Mouse (Mus musculus) testis, postnatal 14 days (tissue): ENCODE measurements around the gene Pqlc2.

ENCODE experiments used
- DNase-seq: peaks from one replicate; pipeline ENCODE4 v3.0.0; 2021; ENCODE audit warnings: low spot score

Gene Pqlc2

DNA sequence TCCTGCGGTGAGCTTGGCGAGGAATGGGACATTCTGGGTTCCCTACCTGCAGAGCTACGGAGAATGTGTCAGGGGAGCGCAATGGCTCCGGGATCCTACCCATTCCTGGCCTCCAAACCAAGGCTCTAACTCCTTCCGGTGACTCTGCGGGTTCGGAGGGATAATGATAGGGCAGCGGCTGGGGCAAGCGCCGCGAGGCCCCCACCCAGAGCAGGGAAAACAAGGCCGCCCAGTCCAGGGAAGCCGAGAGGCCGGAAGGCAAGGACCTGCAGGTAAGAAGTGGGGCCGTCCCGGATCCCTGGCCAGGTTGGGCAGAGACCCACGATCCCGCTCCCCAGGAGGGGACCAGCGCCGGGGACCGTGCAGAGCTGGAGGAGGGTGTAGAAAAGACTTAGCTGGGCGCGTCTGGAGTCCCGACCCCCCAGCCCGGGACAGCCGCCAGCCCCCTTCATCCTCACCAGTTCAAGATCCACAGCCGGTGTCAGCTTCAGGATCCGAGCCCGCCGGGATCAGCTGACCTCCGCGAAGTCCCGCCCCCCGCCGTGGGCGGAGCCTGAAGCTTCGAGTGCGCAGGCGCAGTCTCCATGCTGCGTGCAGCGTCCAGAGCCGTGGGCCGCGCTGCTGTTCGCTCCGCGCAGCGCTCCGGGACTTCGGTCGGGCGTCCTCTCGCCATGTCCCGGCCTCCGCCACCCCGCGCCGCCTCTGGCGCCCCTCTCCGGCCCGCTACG is at the start of gene Pqlc2, which contains the start of gene Akr7a5:
Gene Pqlc2, minus strand, starts transcription at position 538 of the 728 bp plus-strand sequence.
Gene Akr7a5, plus strand, starts transcription at position 574 of the 728 bp plus-strand sequence.
- peak; percentile 95 for DNase-seq

DNA sequence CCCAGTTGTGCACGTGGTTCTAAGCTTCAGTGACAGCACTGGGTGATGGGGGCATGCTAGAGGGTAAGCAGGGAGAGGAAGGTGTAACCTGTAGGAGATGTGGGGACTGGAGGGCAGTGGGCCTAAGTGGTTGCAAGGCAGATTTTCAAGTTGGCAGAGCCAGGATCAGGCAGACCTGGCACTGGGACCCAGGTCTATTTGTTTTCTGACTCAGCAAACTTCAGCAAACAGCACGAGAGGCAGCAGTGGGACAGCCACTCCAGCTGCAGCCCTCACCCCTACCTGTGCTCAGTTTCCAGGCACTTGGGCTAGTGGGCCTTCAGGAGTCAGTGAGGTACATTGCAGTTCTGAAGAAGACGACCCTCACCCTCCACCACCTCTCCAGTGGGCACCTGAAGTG is 46.7 kb upstream of the Pqlc2 start:
- DNase-seq, result no peak

DNA sequence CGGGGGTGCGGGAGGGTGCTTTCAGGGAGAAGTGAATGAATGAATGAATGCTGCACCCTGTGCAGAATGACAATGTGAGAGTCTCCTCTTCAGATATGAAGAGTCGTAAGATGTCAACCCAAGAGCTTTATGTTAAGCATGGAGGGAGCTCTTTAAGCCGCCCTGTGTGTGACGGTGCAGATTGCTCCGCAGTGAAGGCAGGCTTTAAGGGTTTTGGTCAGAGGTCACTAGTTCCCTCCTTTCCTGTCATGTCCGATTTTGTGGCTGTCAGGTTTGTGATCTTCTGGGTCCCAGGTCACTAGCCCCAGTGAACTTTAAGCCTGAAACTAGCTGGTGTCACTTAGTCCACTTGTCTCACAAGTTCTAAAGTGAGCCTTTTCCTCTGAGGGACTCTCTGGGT is 42.3 kb upstream of the Pqlc2 start:
- DNase-seq, result no peak

DNA sequence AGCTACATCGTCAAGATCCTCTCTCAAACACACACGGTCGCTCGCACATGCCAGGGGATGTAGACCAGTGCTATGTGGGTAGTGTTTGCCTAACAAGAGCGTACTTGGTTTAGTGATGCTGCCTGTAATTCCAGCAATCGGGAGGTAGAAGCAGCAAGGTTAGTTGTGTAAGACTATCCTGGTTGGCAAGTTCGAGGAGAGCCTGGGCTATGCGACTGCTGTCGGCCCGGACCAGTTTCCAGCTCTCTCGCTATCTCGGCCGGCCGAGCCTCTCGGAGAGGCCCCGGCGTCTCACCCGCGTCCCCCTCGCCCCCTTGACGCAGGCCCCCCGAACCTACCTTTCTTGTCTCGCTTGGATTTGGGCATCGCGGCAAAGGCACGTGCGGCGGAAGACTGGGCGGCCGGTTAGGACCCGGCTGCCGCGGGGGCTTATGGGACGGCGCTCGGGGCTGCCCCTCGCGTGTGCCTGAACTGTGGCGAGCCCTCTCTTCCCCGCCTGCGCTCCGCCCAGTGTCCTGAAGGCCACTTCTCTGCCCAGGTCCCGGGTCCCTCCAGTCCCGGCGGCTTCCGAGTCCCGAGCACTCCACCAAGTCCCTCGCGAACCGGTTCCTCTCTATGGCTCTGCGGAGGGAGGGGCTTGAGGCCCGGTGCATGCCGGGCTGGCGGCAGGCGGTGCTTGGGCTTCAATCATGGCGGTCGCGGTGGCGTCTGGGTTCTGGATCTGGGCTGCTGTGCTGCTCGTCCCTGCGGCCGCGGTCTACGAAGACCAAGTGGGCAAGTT is 41.6 kb upstream of the Pqlc2 start, which contains the start of the genes Mrto4, Emc1 and Ubr4:
Gene Mrto4, minus strand, starts transcription at position 646 of the 781 bp plus-strand sequence.
Gene Emc1, plus strand, starts transcription at position 657 of the 781 bp plus-strand sequence.
Gene Ubr4, plus strand, starts transcription at position 679 of the 781 bp plus-strand sequence.
- peak; percentile 87 for DNase-seq

DNA sequence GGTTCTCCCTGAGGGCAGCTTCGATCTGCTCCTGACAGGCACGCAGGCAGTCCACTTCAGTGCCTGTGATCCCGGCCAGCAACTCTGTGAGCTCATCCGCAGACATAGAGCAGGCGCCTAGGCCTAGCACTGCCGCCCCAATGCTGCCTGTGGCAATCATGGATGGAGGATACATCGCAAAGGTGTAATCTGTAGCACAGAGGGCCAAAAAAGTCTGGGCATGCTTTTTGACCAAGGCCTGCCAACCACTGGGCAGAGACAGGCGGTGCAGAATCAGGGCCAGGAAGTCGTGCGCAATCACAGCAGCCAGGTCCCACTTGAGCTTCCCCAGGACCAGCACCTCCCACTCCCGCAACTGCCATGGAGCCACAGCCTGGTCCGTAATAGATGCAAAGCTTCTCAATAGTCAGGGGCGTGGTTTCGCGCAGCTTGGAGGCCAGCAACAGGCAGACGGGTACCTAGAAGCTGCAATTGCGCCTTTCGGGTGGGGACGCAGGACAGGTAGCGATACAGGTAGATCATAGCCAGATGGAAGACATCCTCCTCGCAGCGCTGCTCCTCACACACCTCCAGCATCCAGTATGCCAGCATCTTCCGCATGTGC is 35.0 kb upstream of the Pqlc2 start:
- no peak for DNase-seq

DNA sequence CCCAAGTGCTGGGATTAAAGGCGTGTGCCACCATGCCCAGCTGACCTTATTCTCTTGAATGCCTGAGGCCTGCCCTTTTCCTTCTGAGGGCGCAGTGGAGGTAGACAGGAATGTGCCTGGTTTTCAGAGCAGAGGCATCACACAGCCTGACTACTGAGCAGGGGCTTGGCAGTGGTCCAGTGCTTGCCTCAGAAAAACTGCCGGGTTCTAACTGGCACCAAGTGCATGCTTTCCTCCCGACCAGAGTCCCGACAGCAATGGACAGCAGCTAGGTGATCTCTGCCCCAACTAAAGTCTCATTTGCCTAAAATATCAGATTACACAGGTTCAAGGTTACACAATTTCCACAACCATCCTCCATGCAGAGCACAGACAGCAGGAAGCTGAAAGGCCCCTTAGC is 33.2 kb upstream of the Pqlc2 start:
- DNase-seq, result no peak

DNA sequence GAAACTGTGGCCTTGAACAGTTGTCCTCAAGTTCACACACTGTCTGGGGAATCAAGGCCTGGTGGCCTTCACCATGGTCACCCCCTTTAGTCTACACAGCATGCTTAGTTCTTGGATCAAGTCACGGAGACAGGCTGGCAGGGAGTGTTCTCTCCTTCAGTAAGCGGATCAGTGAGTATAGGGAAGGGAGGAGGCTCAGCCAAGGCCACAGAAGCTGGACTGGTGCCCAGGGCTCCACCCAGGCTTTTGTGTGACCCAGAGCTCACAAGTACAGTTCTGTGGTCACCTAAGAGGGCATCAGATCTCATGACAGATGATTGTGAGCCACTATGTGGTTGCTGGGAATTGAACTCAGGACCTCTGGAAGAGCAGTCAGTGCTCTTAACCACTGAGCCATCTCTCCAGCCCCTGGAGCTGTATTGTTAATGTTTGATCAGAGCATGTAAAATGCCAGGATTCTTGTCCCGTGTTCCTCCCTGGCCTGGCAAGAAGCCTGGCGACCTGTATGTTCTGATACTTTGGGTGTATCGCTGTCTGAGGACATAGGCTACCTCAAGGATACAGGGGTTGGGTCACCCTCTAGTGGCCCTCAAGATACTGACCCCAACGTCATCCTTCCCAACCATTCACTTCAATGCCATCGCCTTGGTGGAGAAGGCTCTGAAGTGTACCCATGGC is 31.2 kb upstream of the Pqlc2 start:
- DNase-seq, result peak; percentile 73

DNA sequence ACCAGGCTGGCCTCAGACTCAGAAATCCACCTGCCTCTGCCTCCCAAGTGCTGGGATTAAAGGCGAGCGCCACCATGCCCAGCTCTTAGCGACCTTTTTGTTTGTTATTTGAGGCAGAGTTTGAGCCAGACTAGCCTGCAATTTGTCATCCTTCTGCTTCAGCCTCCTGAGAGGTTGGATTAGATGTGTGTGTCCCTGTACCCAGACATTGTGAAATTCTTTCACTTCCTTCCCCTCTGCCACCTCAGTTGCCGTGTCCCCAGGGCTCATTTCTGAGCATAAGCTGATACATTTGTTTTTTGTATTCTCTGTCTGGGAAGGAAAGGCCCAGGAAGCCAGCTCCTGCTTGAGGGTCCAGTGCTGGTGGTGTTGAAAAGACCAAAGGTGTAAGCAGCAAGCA is 30.3 kb upstream of the Pqlc2 start:
- no peak for DNase-seq

DNA sequence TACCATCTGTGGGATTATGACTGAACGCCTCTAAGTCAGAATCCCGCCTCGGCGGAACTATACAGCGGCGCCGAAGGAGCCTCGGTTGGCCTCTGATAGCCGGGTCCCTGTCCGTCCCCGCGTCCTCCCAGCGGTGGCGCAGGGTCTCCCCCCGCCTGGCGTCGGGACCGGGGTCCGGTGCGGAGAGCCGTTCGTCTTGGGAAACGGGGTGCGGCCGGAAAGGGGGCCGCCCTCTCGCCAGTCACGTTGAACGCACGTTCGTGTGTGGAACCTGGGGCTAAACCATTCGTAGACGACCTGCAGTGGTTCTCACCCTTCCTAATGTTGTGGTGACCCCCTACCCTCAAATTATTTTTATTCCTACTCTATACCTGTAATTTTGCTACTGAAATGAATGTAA is 27.6 kb upstream of the Pqlc2 start:
- no peak for DNase-seq

DNA sequence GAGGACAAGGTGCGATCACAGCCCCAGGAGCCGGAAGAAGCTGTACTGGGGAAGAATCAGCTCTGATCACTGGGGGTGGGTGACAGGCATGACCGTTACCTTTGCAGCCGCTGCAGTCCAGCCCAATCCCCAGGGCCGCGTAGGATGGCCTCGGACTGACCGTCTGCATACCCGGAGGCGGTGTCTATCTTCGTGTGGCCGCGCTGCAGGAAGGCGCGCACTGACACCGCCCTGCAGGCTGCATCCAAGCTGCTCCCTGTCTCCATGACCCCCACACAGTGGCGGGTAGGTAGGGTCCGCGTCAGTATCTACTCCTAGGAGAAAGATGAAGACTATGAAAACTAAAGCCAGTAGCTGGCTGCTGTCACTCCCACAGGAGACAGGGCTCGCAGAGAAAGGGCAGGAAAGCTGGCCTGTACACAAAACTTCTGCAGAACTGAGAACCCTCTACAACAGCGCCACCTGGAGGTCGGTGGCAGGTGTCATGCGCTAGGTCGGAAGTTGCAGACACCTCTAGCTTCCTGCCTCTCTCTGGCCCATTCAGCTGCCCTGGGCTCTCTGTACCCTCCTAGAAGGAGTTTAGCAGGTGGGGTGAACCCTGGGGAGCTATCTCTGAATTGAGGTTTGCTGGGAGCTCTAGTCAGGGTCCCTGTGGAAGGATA is 26.4 kb upstream of the Pqlc2 start:
- peak; percentile 82 for DNase-seq

DNA sequence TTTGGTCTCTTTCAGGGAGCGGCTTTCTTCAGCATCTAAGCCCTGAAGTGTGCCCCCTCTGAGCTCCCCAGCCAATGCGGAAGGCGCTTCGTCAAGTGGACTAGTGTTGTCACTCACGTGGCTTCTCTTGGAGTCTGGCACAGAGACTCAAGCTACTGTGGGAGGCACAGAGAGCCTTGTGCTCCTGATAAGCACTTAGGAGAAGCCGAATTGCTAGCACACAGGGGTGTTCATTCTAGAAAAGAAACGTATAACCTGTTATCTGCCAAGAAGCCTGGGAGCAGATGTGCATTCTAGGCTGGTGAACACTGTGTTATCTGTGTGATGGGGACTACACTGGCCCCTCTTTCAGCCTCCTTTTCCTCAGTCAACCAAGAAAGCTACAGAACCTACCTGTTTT is 25.0 kb upstream of the Pqlc2 start:
- peak; percentile 57 for DNase-seq

DNA sequence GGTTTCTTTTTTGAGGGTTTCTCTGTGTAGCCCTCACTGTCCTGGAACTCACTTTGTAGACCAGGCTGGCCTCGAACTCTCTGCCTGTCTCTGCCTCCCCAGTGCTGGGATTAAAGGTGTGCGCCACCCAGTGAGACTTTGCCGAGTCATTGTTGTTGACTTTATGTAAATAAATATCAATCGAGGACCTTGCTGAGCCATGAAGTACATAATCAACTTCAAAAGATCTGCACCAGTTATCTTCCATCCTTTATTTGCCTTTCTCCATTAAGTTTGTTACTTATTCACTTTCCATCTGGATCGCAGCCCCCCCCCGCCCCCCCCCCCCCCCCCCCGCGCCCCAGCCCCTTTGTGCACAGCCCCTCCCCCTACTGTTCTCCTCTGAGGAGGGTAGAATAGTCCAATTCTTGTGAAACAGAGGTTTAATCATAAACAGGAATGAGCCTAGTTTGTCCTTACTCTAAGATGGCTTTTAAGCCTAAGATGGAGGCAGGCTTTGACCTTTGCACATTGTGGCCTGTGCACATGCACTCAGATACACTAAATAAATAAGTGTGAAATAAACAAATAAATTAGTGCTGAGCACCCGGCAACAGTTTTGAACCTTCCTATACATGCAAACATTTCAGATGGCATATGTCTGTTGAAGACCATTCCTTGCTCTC is 24.3 kb upstream of the Pqlc2 start:
- no peak for DNase-seq

DNA sequence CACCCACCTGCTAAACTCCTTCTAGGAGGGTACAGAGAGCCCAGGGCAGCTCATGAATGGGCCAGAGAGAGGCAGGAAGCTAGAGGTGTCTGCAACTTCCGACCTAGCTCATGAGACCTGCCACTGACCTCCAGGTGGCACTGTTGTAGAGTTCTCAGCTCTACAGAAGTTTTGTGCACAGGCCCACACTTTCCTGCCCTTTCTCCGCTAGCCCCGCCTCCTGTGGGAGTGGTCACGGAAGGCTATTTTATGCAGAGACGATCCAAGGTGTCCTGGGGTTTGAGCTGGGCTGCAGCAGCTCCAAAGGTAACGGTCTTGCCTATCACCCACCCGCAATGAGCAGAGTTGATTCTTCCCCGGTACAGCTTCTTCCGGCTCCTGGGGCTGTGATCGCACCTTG is 20.1 kb upstream of the Pqlc2 start:
- DNase-seq, result peak; percentile 79

DNA sequence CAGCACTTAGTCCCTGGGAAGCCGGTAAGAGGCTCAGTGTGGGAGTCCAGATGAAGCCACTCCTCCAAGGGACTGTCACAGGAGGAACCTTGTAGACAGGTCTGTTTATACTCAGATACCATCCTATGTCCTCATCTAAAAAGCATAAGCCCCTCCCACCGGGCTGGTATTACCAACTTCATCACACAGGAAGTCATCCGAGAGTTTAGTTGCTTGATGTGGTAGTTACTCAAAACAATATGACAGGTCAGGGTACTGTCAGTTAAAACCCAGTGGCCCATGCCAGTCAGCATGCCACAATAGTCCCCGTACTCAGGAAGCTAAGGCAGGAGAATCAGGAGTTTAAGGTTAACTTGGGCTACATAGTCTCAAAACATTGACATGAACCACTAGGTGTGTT is 9.2 kb upstream of the Pqlc2 start:
- DNase-seq, result no peak

DNA sequence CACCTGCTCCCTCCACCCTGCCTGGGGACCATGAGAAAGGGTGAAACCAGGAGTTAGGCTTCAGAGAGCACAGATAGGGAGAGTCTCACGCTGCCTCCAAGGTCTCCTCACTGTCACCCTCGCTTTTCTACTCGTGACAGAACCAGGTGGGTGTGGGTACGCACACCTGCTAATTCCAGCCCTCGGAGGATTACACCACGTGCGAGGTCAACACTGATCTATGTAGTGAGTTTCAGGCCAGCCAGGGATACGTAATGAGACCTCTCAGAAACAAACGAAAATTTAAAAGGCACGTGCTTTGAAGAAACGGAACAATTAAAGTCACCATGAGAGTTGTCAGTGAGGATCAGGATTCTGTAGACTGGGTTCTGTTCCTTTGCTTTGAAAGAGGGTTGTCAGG is 7.9 kb upstream of the Pqlc2 start:
- DNase-seq, result no peak

DNA sequence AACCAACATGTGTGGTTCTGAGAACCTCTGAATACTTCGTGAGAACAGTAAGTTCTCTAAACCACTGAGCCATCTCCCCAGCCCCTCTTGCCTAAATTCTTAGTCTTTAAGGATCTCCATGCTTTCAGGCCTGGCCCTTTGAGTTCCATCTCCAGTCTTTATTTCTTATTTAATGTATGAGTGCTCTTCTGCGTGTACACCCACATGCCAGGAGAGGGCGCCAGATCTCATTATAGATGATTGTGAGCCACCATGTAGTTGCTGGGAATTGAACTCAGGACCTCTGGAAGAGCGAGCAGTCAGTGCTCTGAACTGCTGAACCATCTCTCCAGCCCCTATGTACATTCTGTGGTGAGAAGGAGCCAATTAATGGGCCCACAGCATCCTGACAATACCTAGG is 2.1 kb upstream of the Pqlc2 start:
- DNase-seq, result no peak

DNA sequence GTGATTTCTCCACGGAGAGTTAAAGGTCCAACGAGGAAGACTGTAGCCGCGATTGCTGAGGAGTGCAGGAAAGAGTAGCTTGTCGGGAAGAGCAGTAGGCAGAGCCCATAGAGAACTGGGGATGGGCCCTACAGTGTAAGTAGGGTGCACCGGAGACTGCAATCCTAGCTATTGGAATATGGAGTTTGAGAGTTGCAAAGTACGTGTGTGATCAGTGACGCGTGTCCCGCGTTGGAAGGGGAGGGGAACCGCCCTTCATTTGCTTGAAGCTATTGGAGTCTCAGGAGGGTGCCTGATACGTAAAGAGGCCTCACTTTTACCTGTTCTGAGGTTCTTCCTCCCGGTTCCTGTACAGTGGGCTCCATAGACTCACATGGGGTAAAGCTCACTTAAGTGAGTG is 1.2 kb upstream of the Pqlc2 start:
- DNase-seq, result no peak

DNA sequence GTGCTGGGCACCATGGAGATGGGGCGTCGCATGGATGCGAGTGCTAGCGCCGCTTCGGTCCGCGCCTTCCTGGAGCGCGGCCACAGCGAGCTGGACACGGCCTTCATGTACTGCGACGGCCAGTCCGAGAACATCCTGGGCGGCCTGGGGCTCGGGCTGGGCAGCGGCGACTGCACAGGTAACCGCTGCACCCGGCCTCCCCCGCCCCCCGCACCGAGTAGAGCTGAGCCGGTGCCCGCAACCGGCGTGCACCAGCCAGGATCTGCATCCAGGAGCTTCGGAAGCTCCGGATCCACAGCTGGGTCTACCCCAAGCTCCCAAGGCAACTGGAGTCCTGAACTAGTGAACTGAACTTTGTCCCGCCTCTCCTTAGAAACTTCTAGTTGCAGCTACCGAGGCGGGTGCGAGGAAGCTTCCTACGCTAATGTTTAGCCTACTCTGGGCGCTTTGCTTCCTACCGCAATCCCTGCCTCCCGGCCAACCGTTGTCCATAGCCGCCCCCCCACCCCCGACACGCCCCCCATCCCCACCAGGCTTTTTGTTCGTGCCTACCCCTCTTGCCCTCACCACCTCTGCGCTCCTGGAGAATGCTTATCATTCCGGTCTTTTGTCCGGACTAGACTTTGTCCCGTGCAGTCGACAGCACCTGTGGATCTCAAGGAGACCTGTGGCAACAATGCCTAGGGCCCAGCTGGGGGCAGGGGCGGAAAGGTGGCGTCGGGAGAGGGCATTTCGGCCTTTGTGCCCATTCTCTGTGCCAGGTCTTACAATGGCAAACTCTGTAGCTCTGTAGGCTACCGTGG is 592 bp upstream of the Pqlc2 start:
- no peak for DNase-seq

DNA sequence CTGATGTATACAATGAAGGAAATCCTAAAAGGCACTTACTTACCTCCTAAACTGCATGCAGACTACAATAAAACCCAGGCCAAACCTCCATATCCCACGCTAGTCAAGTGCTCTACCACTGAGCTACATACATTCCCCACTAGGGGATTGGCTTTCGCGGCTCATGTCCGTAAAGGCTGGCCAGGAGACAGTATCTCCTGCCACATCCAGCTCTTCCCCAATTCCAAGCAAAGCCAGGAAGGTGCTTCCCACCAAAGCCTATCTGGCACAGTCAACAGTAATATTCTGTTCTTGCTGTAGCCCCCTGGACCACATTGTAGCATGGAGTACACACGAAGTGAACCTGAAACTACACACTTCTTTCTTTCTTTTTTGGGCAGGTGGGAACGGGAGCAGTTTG is 857 bp downstream of the Pqlc2 start:
- DNase-seq, result no peak

DNA sequence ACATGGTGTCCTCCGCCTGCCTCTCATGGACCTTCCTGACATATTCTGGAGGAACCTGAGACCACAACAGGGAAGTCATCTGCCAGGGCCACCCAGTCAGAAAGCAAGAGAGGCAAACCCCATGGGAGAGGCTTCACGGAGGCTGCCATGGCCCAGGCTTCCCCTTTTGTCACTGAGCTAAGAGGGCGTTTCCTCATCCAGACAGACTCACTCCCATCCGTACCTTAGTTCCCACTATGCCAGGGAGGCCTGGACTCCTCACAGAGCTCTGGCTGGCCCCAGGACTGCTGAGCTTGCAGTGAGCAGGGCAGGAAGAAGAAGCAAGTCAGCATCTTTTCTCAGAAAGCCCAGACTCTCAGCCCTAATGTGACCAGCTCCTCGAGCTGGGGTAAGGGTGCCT is 2.6 kb downstream of the Pqlc2 start:
- DNase-seq, result no peak
